Mouse (Mus musculus) ovary, adult 10 weeks (tissue): ENCODE results near the gene Pxmp2. TPM values are rescaled to one million over a fixed set of nuclear protein-coding genes. Genes with fewer than 3 reads are reported as not detected.

Source experiments
- polyA plus RNA-seq: library from polyadenylated mRNA; stranded (reverse); fragments of 350-450 nt; fragmentation: Illumina TruSeq; extraction: RNeasy Lipid Tissue Mini Kit (QIAGEN cat#74804); gene quantifications from one replicate; pipeline ENCODE4 v1.2.3, GENCODE M21; 2014

Gene Pxmp2
- polyA plus RNA-seq = 4.5 TPM

GRCm38 (mm10) chr5:110285770-110286445, at the start of gene Pxmp2, which contains the start of gene Pole:
Gene Pxmp2 (minus strand): TSS chr5:110286186.
Gene Pole (plus strand): TSS chr5:110286306.

GRCm38 (mm10) chr5:110269141-110270101, 16.6 kb downstream of the Pxmp2 start, which contains the start of gene Pgam5:
Gene Pgam5 (minus strand): TSS chr5:110269913.

GRCm38 (mm10) chr5:110230780-110231461, 55.1 kb downstream of the Pxmp2 start, which contains the start of gene Ankle2:
Gene Ankle2 (plus strand): TSS chr5:110231004.

Other genes with a start within 250 kb of the Pxmp2 start
- 13.2 TPM for gene Gm17655, start 213.7 kb downstream of the Pxmp2 start, polyA plus RNA-seq
- 6.4 TPM for gene Gm35315, start 191.8 kb downstream of the Pxmp2 start, polyA plus RNA-seq
- not detected for gene Plcxd1, start 186.2 kb downstream of the Pxmp2 start, polyA plus RNA-seq
- gene Gtpbp6, start 178.0 kb downstream of the Pxmp2 start, polyA plus RNA-seq = not detected
- 22.9 TPM for gene Zfp605, start 176.1 kb downstream of the Pxmp2 start, polyA plus RNA-seq
- gene Chfr, start 150.3 kb downstream of the Pxmp2 start, polyA plus RNA-seq = 16.5 TPM
- 25.1 TPM for gene Golga3, start 109.5 kb downstream of the Pxmp2 start, polyA plus RNA-seq
- gene Ankle2, start 55.2 kb downstream of the Pxmp2 start, polyA plus RNA-seq = 64.0 TPM
- 43.2 TPM for gene Pgam5, start 16.3 kb downstream of the Pxmp2 start, polyA plus RNA-seq
- gene Pole, start 120 bp upstream of the Pxmp2 start, polyA plus RNA-seq = 16.1 TPM
- not detected for gene P2rx2, start 57.0 kb upstream of the Pxmp2 start, polyA plus RNA-seq
- gene Lrcol1, start 58.5 kb upstream of the Pxmp2 start, polyA plus RNA-seq = not detected
- gene Fbrsl1, start 162.3 kb upstream of the Pxmp2 start, polyA plus RNA-seq = 5.4 TPM